Mouse (Mus musculus) spleen, adult 18-20 months (tissue): ENCODE data around the gene Fmnl2.
A peak's percentile ranks its signal among the peaks of the same experiment; 100 is the strongest.

Experiments
- DNase-seq, 2 experiments: peaks; one replicate each; pipeline ENCODE4 v3.0.0; 2022; ENCODE audit warnings: mixed read lengths in 2 of 2

Fmnl2 gene

GRCm38 (mm10) chr2:52857611-52858528 is at the start of gene Fmnl2:
Gene Fmnl2 (plus strand): TSS chr2:52857860.
- DNase-seq: peak; percentile 13 to 39

GRCm38 (mm10) chr2:52809988-52810387 is 47.7 kb upstream of the Fmnl2 start:
- DNase-seq: no peak

- no peak for DNase-seq
Observed at GRCm38 (mm10) chr2:52811691-52812090, 46.0 kb upstream of the Fmnl2 start.

- no peak for DNase-seq
Observed at GRCm38 (mm10) chr2:52817341-52817740, 40.3 kb upstream of the Fmnl2 start.

- no peak for DNase-seq
Observed at GRCm38 (mm10) chr2:52818944-52819343, 38.7 kb upstream of the Fmnl2 start.

- DNase-seq: no peak
Observed at GRCm38 (mm10) chr2:52822214-52822613, 35.4 kb upstream of the Fmnl2 start.

- DNase-seq: no peak
Observed at GRCm38 (mm10) chr2:52828077-52828476, 29.6 kb upstream of the Fmnl2 start.

GRCm38 (mm10) chr2:52830513-52830912 is 27.1 kb upstream of the Fmnl2 start:
- no peak for DNase-seq

- no peak for DNase-seq
Observed at GRCm38 (mm10) chr2:52831585-52831984, 26.1 kb upstream of the Fmnl2 start.

GRCm38 (mm10) chr2:52835726-52836125 is 21.9 kb upstream of the Fmnl2 start:
- no peak for DNase-seq

GRCm38 (mm10) chr2:52839074-52839473 is 18.6 kb upstream of the Fmnl2 start:
- DNase-seq: no peak

- DNase-seq: no peak
Observed at GRCm38 (mm10) chr2:52839868-52840267, 17.8 kb upstream of the Fmnl2 start.

GRCm38 (mm10) chr2:52843861-52844260 is 13.8 kb upstream of the Fmnl2 start:
- DNase-seq: no peak

- no peak for DNase-seq
Observed at GRCm38 (mm10) chr2:52844936-52845752, 12.5 kb upstream of the Fmnl2 start.

GRCm38 (mm10) chr2:52846506-52846905 is 11.2 kb upstream of the Fmnl2 start:
- no peak for DNase-seq

- DNase-seq: no peak
Observed at GRCm38 (mm10) chr2:52849092-52849491, 8.6 kb upstream of the Fmnl2 start.

GRCm38 (mm10) chr2:52858529-52859465 is 1.1 kb downstream of the Fmnl2 start:
- peak in 1 of 2 experiments; percentile 2 for DNase-seq

GRCm38 (mm10) chr2:52859466-52859840 is 1.8 kb downstream of the Fmnl2 start:
- no peak for DNase-seq

GRCm38 (mm10) chr2:52860111-52860775 is 2.6 kb downstream of the Fmnl2 start:
- no peak for DNase-seq

GRCm38 (mm10) chr2:52862046-52862759 is 4.5 kb downstream of the Fmnl2 start:
- DNase-seq: no peak

- no peak for DNase-seq
Observed at GRCm38 (mm10) chr2:52862760-52863124, 5.1 kb downstream of the Fmnl2 start.
